Mouse (Mus musculus): ENCODE results near the gene Gm14399. TPM values are rescaled to one million over a fixed set of nuclear protein-coding genes. Genes with fewer than 3 reads are reported as not detected.
"Not testable (repeated sequence)": the region's sequence is repeated elsewhere in the genome, so short reads cannot be mapped to it uniquely, and the experiment has no call there.

Gm14399 gene
- polyA plus RNA-seq, 1 experiment from 2014 or later = 5.6 TPM

- H3K4me1 ChIP-seq; ATAC-seq (ENCODE audit: low FRiP score, low read depth); H3K9me3 ChIP-seq; H3K36me3 ChIP-seq; H3K9ac ChIP-seq; H3K27ac ChIP-seq; H3K27me3 ChIP-seq (replicated peaks): not testable (repeated sequence)
- H3K4me2 ChIP-seq (replicated peaks) = peak overlapping the region; percentile 47
- 2% methylated on average over 25 of the region's 25 CpGs for WGBS
- peak overlapping the region; percentile 35 for H3K4me3 ChIP-seq
These were observed 457 bp downstream of the Gm14399 start for GRCm38 (mm10) chr2:175141118-175141992.

- not testable (repeated sequence) for ATAC-seq (ENCODE audit: low FRiP score, low read depth)
These were observed 1.2 kb downstream of the Gm14399 start for GRCm38 (mm10) chr2:175140624-175141023.

More at GRCm38 (mm10) chr2:175140624-175141023, 1.2 kb downstream of the Gm14399 start:
- H3K27me3 ChIP-seq (replicated peaks); H3K4me3 ChIP-seq; H3K27ac ChIP-seq; H3K36me3 ChIP-seq; H3K9ac ChIP-seq; H3K4me2 ChIP-seq (replicated peaks); H3K4me1 ChIP-seq; H3K9me3 ChIP-seq: not testable (repeated sequence)

Other genes starting within 250 kb of the Gm14399 start
- gene Gm14444, start 131.8 kb downstream of the Gm14399 start, polyA plus RNA-seq (2016; fragmentation: Nextera tagmentation; extraction: Ambion mirVana) = not detected in 2 replicates
- gene Gm14393, start 74.2 kb downstream of the Gm14399 start, polyA plus RNA-seq (2016; fragmentation: Nextera tagmentation; extraction: Ambion mirVana) = 0.61 TPM in 1 of 2 replicates, not detected in the other
- gene Gm14443, start 33.9 kb upstream of the Gm14399 start, polyA plus RNA-seq (2016; fragmentation: Nextera tagmentation; extraction: Ambion mirVana) = 0.74 and 0.89 TPM in 2 replicates
- 4.0 and 5.7 TPM in 2 replicates for gene Gm14391, start 64.9 kb upstream of the Gm14399 start, polyA plus RNA-seq (2016; fragmentation: Nextera tagmentation; extraction: Ambion mirVana)
- 2.1 TPM in 1 of 2 replicates, not detected in the other for gene Gm14440, start 133.1 kb upstream of the Gm14399 start, polyA plus RNA-seq (2016; fragmentation: Nextera tagmentation; extraction: Ambion mirVana)
- gene Gm4631, start 196.2 kb upstream of the Gm14399 start, polyA plus RNA-seq (2016; fragmentation: Nextera tagmentation; extraction: Ambion mirVana) = 12.6 and 14.2 TPM in 2 replicates
- 4.8 and 4.9 TPM in 2 replicates for gene Zfp968, start 230.4 kb upstream of the Gm14399 start, polyA plus RNA-seq (2016; fragmentation: Nextera tagmentation; extraction: Ambion mirVana)

All from neural tube, embryonic 12.5 days (tissue).